Mouse (Mus musculus) forebrain, postnatal 0 days (tissue): Measurements from ENCODE around the gene Zfpl1. TPM values are rescaled to one million over a fixed set of nuclear protein-coding genes. Genes with fewer than 3 reads are reported as not detected.
"Not testable (repeated sequence)": the region's sequence is repeated elsewhere in the genome, so short reads cannot be mapped to it uniquely, and the experiment has no call there.

Source experiments
- ATAC-seq: fragments of 200-750 bp; cut with Nextera tagmentation; 2 replicates; pipeline ENCODE4 v1.8.0; 2017; ENCODE audit warnings: mild to moderate bottlenecking, moderate library complexity
- DNase-seq: peaks from one replicate; pipeline ENCODE4 v3.0.0-alpha.2; 2015
- H3K27ac ChIP-seq: fragments of 300-500 bp; sonication (generic); 2 replicates; pipeline ENCODE4 v1.5.1; 2014; ENCODE audit warnings: low read depth, mild to moderate bottlenecking, antibody characterized with exemption, low read length, moderate library complexity, mixed read lengths
- H3K27me3 ChIP-seq: fragments of 300-500 bp; sonication (generic); 2 replicates; pipeline ENCODE4 v1.6.1; 2014; ENCODE audit warnings: mild to moderate bottlenecking, low read length, mixed read lengths; ENCODE audit not compliant: insufficient read depth
- H3K36me3 ChIP-seq: fragments of 300-500 bp; sonication (generic); 2 replicates; pipeline ENCODE4 v1.6.1; 2014; ENCODE audit warnings: mild to moderate bottlenecking, moderate library complexity; ENCODE audit not compliant: insufficient read depth
- H3K4me1 ChIP-seq: fragments of 300-500 bp; sonication (generic); 2 replicates; pipeline ENCODE4 v1.6.1; 2014; ENCODE audit warnings: antibody characterized with exemption; ENCODE audit not compliant: insufficient read depth
- H3K4me2 ChIP-seq: fragments of 300-500 bp; sonication (generic); 2 replicates; pipeline ENCODE4 v1.6.1; 2014; ENCODE audit warnings: low read depth, mild to moderate bottlenecking, moderate library complexity
- H3K4me3 ChIP-seq: fragments of 300-500 bp; sonication (generic); 2 replicates; pipeline ENCODE4 v1.5.1; 2014; ENCODE audit warnings: low read depth, low read length, mixed read lengths
- H3K9ac ChIP-seq: fragments of 300-500 bp; sonication (generic); 2 replicates; pipeline ENCODE4 v1.6.1; 2014; ENCODE audit warnings: mild to moderate bottlenecking
- H3K9me3 ChIP-seq: fragments of 300-500 bp; sonication (generic); 2 replicates; pipeline ENCODE4 v1.6.1; 2016; ENCODE audit warnings: low read length
- CTCF ChIP-seq: sonication (generic); IDR thresholded peaks from 2 replicates; pipeline ENCODE4 v1.5.1; 2016; ENCODE audit warnings: antibody characterized with exemption, control low read depth, low read depth
- WGBS: fragments of 180-500 bp; shearing (Covaris S2); extraction: QIAGEN DNeasy Blood & Tissue Kit; methylation state at CpG from one replicate; pipeline ENCODE4 v1.1.7; 2014; 5-methylcytosine and 5-hydroxymethylcytosine counted together
- polyA plus RNA-seq: library from polyadenylated mRNA; unstranded; fragments of >200 nt; fragmentation: Nextera tagmentation; extraction: Ambion mirVana; gene quantifications from 2 replicates; pipeline ENCODE4 v1.2.1, GENCODE M21; 2015
- total RNA-seq: library from RNA; depleted of rRNA; stranded (reverse); fragments of >200 nt; gene quantifications from 2 replicates; pipeline ENCODE4 v1.2.3, GENCODE M21; 2014; rRNA removed

Zfpl1 gene
- 63.4 and 63.9 TPM in 2 replicates for total RNA-seq
- polyA plus RNA-seq: 100 and 114 TPM in 2 replicates

- DNase-seq: peak; percentile 99
- Histone ChIP-seq H3K27me3 (no peaks in the 10 kb centered on the region), H3K9ac (peak within 1 kb of the TSS; percentile 69), H3K36me3 (peaks cover 36% of the 10 kb centered on the region), H3K9me3 (no peaks in the 10 kb centered on the region), H3K4me2 (peak within 1 kb of the TSS; percentile 90), H3K27ac (peak within 1 kb of the TSS; percentile 67), H3K4me1 (peaks cover 8% of the 10 kb centered on the region; the same call in 1 of the 2 replicates), H3K4me3 (peak within 1 kb of the TSS; percentile 81)
- no peak for TF ChIP-seq CTCF
- WGBS: 1% methylated on average over 58 of the region's 58 CpGs
- ATAC-seq: peak; percentile 96
Observed at GRCm38 (mm10) chr19:6084478-6085248, at the start of gene Zfpl1, which contains the start of gene Cdca5. Gene Zfpl1 (minus strand): TSS chr19:6084956. Gene Cdca5 (plus strand): TSS chr19:6084983.

GRCm38 (mm10) chr19:6133197-6133596 is 48.4 kb upstream of the Zfpl1 start:
- 62% methylated on average over 1 of the region's 1 CpGs for WGBS
- H3K27me3 ChIP-seq, H3K9ac ChIP-seq, H3K9me3 ChIP-seq, ATAC-seq, H3K4me1 ChIP-seq, H3K27ac ChIP-seq, DNase-seq, H3K4me3 ChIP-seq, H3K4me2 ChIP-seq: not testable (repeated sequence)
- H3K36me3 ChIP-seq: peaks cover 35% of the 10 kb centered on the region

GRCm38 (mm10) chr19:6132171-6132827 is 47.5 kb upstream of the Zfpl1 start:
- Histone ChIP-seq H3K4me1 (no peaks in the 10 kb centered on the region; the same call in 1 of the 2 replicates), H3K36me3 (peaks cover 32% of the 10 kb centered on the region), H3K4me2 (no peak overlapping the region), H3K9ac (no peak overlapping the region), H3K4me3 (no peak overlapping the region), H3K27ac (no peak overlapping the region), H3K27me3 (no peaks in the 10 kb centered on the region), H3K9me3 (no peaks in the 10 kb centered on the region)
- no peak for DNase-seq
- no peak for TF ChIP-seq CTCF
- WGBS: 84% methylated on average over 7 of the region's 7 CpGs
- no peak for ATAC-seq

GRCm38 (mm10) chr19:6130414-6131128 is 45.8 kb upstream of the Zfpl1 start:
- not testable (repeated sequence) for H3K4me3 ChIP-seq, H3K27me3 ChIP-seq, H3K27ac ChIP-seq, ATAC-seq, H3K9ac ChIP-seq, H3K4me1 ChIP-seq, H3K9me3 ChIP-seq, DNase-seq, H3K4me2 ChIP-seq
- peaks cover 18% of the 10 kb centered on the region for H3K36me3 ChIP-seq
- WGBS: 81% methylated on average over 7 of the region's 7 CpGs

GRCm38 (mm10) chr19:6127760-6128341 is 43.1 kb upstream of the Zfpl1 start, which contains the start of gene Snx15:
Gene Snx15 (minus strand): TSS chr19:6128304.
- Histone ChIP-seq H3K9me3 (no peaks in the 10 kb centered on the region), H3K36me3 (no peaks in the 10 kb centered on the region), H3K4me2 (peak within 1 kb of the TSS; percentile 65), H3K27ac (peak within 1 kb of the TSS; percentile 95), H3K27me3 (no peaks in the 10 kb centered on the region), H3K4me3 (peak within 1 kb of the TSS; percentile 51), H3K4me1 (no peaks in the 10 kb centered on the region; the same call in 1 of the 2 replicates), H3K9ac (peak within 1 kb of the TSS; percentile 68)
- ATAC-seq (peak; percentile 97), DNase-seq (peak; percentile 96)
- no peak for TF ChIP-seq CTCF
- 0% methylated on average over 32 of the region's 32 CpGs for WGBS

GRCm38 (mm10) chr19:6126789-6127580 is 42.2 kb upstream of the Zfpl1 start:
- Histone ChIP-seq H3K27me3 (no peaks in the 10 kb centered on the region), H3K4me3 (peak overlapping the region; percentile 51), H3K4me2 (peak overlapping the region; percentile 65), H3K4me1 (no peaks in the 10 kb centered on the region; the same call in 1 of the 2 replicates), H3K9me3 (no peaks in the 10 kb centered on the region), H3K9ac (no peak overlapping the region), H3K36me3 (no peaks in the 10 kb centered on the region), H3K27ac (no peak overlapping the region)
- no peak for TF ChIP-seq CTCF
- WGBS: 74% methylated on average over 10 of the region's 10 CpGs
- DNase-seq (no peak), ATAC-seq (no peak)
